Mouse (Mus musculus): Measurements from ENCODE around the gene Arrdc2.

DNA sequence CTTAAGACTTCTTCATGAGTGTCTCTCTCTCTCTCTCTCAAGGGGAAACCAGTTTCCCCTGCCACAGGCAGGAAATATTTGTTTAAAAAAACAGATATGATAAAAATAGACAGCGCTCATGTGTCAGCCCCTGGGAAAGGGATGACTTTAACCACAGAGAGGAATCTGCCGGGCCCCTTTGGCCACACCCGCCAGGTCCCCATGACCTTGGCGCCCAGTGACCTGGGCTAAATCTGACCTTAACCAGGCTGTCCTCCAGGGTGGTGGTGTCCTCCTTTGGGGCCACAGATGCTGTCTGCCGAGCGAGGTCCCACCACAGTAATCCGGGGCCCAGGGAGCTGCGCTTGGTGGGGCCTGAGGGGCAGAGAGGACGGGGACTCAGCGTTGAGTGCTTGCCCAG lies 45.2 kb upstream of the Arrdc2 start:
- TF ChIP-seq CTCF (conservative IDR thresholded peaks at IDR 0.05; ENCODE audit: insufficient read depth, insufficient read length, low read depth, low read length) = no peak
- no peak for TF ChIP-seq POLR2A (IDR thresholded peaks at IDR 0.05; ENCODE audit: low read depth, low read length)
